Mouse (Mus musculus) neural tube, embryonic 15.5 days (tissue): ENCODE data around the gene Vipr2. TPM values are rescaled to one million over a fixed set of nuclear protein-coding genes. Genes with fewer than 3 reads are reported as not detected.

Experiments
- ATAC-seq: fragments of 200-750 bp; cut with Nextera tagmentation; 2 replicates; pipeline ENCODE4 v1.8.0; 2017; ENCODE audit warnings: mild to moderate bottlenecking, moderate TSS enrichment, moderate library complexity; ENCODE audit not compliant: low FRiP score
- H3K27ac ChIP-seq: fragments of 300-500 bp; sonication (generic); replicated peaks from 2 replicates; pipeline ENCODE4 v1.5.1; 2015; ENCODE audit warnings: mild to moderate bottlenecking, inconsistent platforms
- H3K27me3 ChIP-seq: fragments of 300-500 bp; sonication (generic); replicated peaks from 2 replicates; pipeline ENCODE4 v1.6.1; 2015; ENCODE audit warnings: inconsistent platforms
- H3K36me3 ChIP-seq: fragments of 300-500 bp; sonication (generic); 2 replicates; pipeline ENCODE4 v1.6.1; 2015; ENCODE audit warnings: inconsistent platforms
- H3K4me1 ChIP-seq: fragments of 300-500 bp; sonication (generic); 2 replicates; pipeline ENCODE4 v1.6.1; 2015; ENCODE audit warnings: inconsistent platforms
- H3K4me2 ChIP-seq: fragments of 300-500 bp; sonication (generic); 2 replicates; pipeline ENCODE4 v1.6.1; 2015; ENCODE audit warnings: inconsistent platforms, mild to moderate bottlenecking, moderate library complexity
- H3K4me3 ChIP-seq: fragments of 300-500 bp; sonication (generic); replicated peaks from 2 replicates; pipeline ENCODE4 v1.5.1; 2015; ENCODE audit warnings: mild to moderate bottlenecking, inconsistent platforms
- H3K9ac ChIP-seq: fragments of 300-500 bp; sonication (generic); replicated peaks from 2 replicates; pipeline ENCODE4 v1.6.1; 2015; ENCODE audit warnings: mild to moderate bottlenecking, inconsistent platforms
- H3K9me3 ChIP-seq: fragments of 300-500 bp; sonication (generic); replicated peaks from 2 replicates; pipeline ENCODE4 v1.6.1; 2016; ENCODE audit warnings: inconsistent platforms
- WGBS: fragments of 180-500 bp; shearing (Covaris S2); methylation state at CpG from one replicate; pipeline ENCODE4 v1.1.7; 2015; ENCODE audit warnings: mixed read lengths; 5-methylcytosine and 5-hydroxymethylcytosine counted together
- polyA plus RNA-seq: library from polyadenylated mRNA; unstranded; fragments of >200 nt; fragmentation: Nextera tagmentation; extraction: Ambion mirVana; gene quantifications from 2 replicates; pipeline ENCODE4 v1.2.1, GENCODE M21; 2015

Gene Vipr2
- polyA plus RNA-seq, 1 experiment from 2014 or later: 0.96 TPM

DNA sequence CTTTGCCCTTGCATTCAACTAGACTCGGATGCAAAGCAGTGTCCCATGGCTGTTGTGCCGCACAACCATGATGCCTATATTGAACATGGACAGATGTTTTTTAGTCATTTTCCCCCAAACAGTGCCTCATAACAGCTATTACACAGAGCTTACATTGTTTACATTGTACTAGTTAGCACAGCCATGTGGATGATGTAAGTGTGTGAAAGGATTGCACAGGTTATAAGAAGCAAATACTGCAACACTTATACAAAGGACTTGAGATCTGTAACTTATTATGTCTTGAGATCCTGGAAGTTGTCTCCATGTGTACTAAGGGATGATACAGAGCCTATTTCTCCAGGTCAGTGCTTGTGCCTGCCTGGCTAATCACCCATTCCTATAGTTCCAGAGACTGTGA lies 24.4 kb downstream of the Vipr2 start:
- no peaks in the 10 kb centered on the region for H3K27me3 ChIP-seq
- no peaks in the 10 kb centered on the region for H3K9me3 ChIP-seq
- no peak for ATAC-seq
- 95% methylated on average over 2 of the region's 2 CpGs for WGBS
- no peak overlapping the region for H3K27ac ChIP-seq
- no peak overlapping the region for H3K9ac ChIP-seq
- H3K4me3 ChIP-seq: no peak overlapping the region
- H3K4me1 ChIP-seq: no peaks in the 10 kb centered on the region
- no peaks in the 10 kb centered on the region for H3K36me3 ChIP-seq
- no peak overlapping the region for H3K4me2 ChIP-seq

- no peak overlapping the region for H3K9ac ChIP-seq
- no peak overlapping the region for H3K27ac ChIP-seq
- H3K27me3 ChIP-seq: no peaks in the 10 kb centered on the region
- no peaks in the 10 kb centered on the region for H3K9me3 ChIP-seq
- 86% methylated on average over 9 of the region's 9 CpGs for WGBS
- ATAC-seq: no peak
- no peaks in the 10 kb centered on the region for H3K4me1 ChIP-seq
- no peak overlapping the region for H3K4me2 ChIP-seq
- H3K4me3 ChIP-seq: no peak overlapping the region
- H3K36me3 ChIP-seq: no peaks in the 10 kb centered on the region
Measured at GRCm38 (mm10) chr12:116109451-116110353, 32.2 kb downstream of the Vipr2 start.

DNA sequence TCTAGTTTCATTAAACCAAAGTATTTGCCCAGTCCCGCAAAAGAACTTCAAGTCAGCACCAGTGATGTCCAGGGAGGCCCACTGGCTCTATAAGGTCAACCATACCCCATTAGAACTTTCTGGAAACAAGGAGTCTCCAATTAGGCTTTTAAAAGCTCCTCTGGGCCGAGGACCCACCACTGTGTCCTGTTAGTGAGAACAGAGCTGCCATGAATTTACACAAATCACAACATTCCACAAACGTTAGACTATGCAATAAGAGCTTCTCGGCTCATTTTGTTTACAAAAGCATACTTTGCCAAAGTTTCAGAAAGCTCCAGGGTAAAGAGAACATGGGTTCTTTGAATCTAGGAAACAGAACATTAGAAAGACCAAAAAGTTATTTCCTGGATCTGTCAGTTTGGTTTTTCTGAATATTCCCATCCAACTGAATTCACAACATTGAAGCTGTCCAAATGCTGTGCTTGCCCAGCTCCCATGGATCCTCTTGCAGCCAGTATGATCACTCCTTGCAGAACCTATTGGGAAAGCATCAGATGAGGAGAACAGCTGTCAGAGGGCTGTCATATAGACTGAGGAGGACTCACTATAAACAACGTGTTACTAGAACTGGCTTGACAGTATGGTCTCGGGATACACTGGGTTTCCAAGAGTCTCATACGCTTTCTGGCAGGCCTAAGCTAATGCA lies 33.6 kb downstream of the Vipr2 start:
- 81% methylated on average over 7 of the region's 7 CpGs for WGBS
- Histone ChIP-seq H3K4me2 (no peak overlapping the region), H3K9ac (no peak overlapping the region), H3K9me3 (no peaks in the 10 kb centered on the region), H3K4me1 (no peaks in the 10 kb centered on the region), H3K36me3 (no peaks in the 10 kb centered on the region), H3K4me3 (no peak overlapping the region), H3K27ac (no peak overlapping the region), H3K27me3 (no peaks in the 10 kb centered on the region)
- ATAC-seq: no peak

DNA sequence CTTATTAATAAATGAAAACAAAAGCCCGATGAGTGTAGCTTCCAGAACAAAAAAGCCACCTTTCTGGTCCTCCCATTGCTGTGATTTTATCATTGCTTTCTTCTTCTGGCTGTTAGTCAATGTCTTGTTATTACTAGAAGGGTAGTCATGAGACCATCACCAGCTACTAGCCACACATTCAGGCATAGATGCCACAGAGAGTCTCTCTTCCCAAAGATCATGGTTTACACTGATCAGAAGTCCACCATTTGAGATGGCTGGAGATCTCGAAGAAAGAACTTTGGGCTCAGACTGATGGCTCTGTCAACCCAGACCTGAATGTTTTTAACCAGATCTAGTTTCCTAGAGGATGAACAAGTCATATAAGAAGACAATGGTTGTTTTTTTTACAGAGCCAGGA lies 38.3 kb downstream of the Vipr2 start:
- Histone ChIP-seq H3K4me2 (no peak overlapping the region), H3K4me3 (no peak overlapping the region), H3K4me1 (no peaks in the 10 kb centered on the region), H3K9me3 (no peaks in the 10 kb centered on the region), H3K27ac (no peak overlapping the region), H3K9ac (no peak overlapping the region), H3K36me3 (no peaks in the 10 kb centered on the region), H3K27me3 (no peaks in the 10 kb centered on the region)
- 92% methylated on average over 2 of the region's 2 CpGs for whole genome bisulfite sequencing
- no peak for ATAC-seq

DNA sequence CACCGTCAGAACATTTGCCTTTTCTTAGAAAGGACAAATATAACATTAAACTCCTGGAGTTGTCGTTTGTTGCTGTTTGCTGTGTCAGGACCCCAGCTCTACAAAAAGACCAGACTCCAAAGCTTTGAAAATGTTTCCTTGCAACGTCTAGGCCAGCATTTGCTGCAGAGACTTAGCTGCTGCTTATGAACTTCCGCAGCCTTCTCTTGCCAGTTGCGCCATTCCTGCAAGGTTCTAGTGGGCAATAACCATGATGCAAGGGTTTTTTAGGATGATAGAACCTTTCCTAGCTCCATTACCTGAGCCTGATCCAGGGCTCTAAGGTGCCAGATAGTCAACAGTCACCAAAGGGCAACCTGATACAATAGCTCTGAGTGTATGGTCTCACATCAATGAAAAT lies 38.9 kb downstream of the Vipr2 start:
- Histone ChIP-seq H3K4me3 (no peak overlapping the region), H3K36me3 (no peaks in the 10 kb centered on the region), H3K4me2 (no peak overlapping the region), H3K9ac (no peak overlapping the region), H3K9me3 (no peaks in the 10 kb centered on the region), H3K4me1 (no peaks in the 10 kb centered on the region), H3K27ac (no peak overlapping the region), H3K27me3 (no peaks in the 10 kb centered on the region)
- no peak for ATAC-seq
- WGBS: 88% methylated on average over 5 of the region's 5 CpGs

GRCm38 (mm10) chr12:116117352-116117929 lies 39.9 kb downstream of the Vipr2 start:
- no peak overlapping the region for H3K4me2 ChIP-seq

GRCm38 (mm10) chr12:116119001-116119400 lies 41.5 kb downstream of the Vipr2 start:
- Histone ChIP-seq H3K4me2 (no peak overlapping the region), H3K27me3 (no peaks in the 10 kb centered on the region), H3K4me3 (no peak overlapping the region), H3K9me3 (no peaks in the 10 kb centered on the region), H3K9ac (no peak overlapping the region), H3K27ac (no peak overlapping the region), H3K36me3 (no peaks in the 10 kb centered on the region), H3K4me1 (no peaks in the 10 kb centered on the region)
- no peak for ATAC-seq
- WGBS: 82% methylated on average over 3 of the region's 3 CpGs

More at GRCm38 (mm10) chr12:116117352-116117929, 39.9 kb downstream of the Vipr2 start:
- no peak for ATAC-seq
- no peaks in the 10 kb centered on the region for H3K27me3 ChIP-seq
- no peaks in the 10 kb centered on the region for H3K36me3 ChIP-seq
- H3K27ac ChIP-seq: no peak overlapping the region
- 84% methylated on average over 5 of the region's 5 CpGs for WGBS
- H3K9ac ChIP-seq: no peak overlapping the region
- no peaks in the 10 kb centered on the region for H3K9me3 ChIP-seq
- no peak overlapping the region for H3K4me3 ChIP-seq
- no peaks in the 10 kb centered on the region for H3K4me1 ChIP-seq

DNA sequence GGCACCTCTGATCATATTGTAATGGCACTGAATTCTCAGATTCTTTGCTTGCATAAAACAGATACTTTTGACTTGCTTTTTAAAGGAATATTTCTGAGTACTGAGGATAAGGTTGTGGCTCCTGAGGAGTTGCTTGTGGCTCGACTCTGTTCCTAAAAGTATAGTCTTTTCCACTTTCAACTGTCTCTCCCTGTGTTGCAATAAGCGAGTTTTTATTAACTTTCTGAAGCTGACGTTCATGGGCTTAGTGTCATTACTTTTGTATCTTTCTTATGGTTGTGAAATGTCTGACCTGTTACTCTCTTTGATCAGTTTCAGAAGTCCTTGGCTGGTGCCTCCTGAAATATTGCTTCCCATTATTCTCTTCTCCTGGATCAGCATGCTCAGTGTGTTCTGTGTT lies 46.3 kb downstream of the Vipr2 start:
- 88% methylated on average over 3 of the region's 3 CpGs for whole genome bisulfite sequencing
- no peak overlapping the region for H3K4me3 ChIP-seq

GRCm38 (mm10) chr12:116130936-116131335 lies 53.4 kb downstream of the Vipr2 start:
- no peaks in the 10 kb centered on the region for H3K9me3 ChIP-seq
- H3K27me3 ChIP-seq: no peaks in the 10 kb centered on the region
- no peak overlapping the region for H3K9ac ChIP-seq
- 88% methylated on average over 7 of the region's 7 CpGs for WGBS
- H3K36me3 ChIP-seq: no peaks in the 10 kb centered on the region
- no peak; the same call in 1 of the 2 replicates for ATAC-seq
- no peak overlapping the region for H3K4me2 ChIP-seq
- no peak overlapping the region for H3K27ac ChIP-seq
- no peaks in the 10 kb centered on the region for H3K4me1 ChIP-seq
- H3K4me3 ChIP-seq: no peak overlapping the region

More for the DNA sequence above, 46.3 kb downstream of the Vipr2 start:
- H3K9ac ChIP-seq: no peak overlapping the region
- no peaks in the 10 kb centered on the region for H3K9me3 ChIP-seq
- H3K36me3 ChIP-seq: no peaks in the 10 kb centered on the region
- no peaks in the 10 kb centered on the region for H3K4me1 ChIP-seq
- no peak overlapping the region for H3K4me2 ChIP-seq
- ATAC-seq: no peak
- H3K27ac ChIP-seq: no peak overlapping the region
- no peaks in the 10 kb centered on the region for H3K27me3 ChIP-seq

DNA sequence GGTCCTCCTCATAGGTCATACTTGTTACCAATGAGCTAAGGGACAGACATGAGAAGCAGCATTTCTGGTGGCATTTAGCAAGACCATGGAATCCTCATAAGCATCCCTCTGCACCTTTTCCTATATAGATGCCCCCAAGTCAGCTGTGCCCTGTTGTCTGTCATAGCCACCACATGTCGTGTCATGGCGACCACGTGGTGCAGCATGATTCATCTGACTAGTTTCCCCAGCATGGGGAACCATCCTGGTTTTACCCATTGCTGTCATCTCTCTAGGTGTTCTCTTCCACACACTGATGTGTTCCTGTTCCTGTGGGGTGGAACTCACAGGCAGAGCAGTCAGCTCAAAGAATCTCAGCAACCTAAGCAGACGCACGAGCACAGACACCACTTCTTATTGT lies 55.4 kb downstream of the Vipr2 start:
- Histone ChIP-seq H3K4me2 (no peak overlapping the region), H3K4me3 (no peak overlapping the region), H3K27ac (no peak overlapping the region), H3K9me3 (no peaks in the 10 kb centered on the region), H3K9ac (no peak overlapping the region), H3K36me3 (no peaks in the 10 kb centered on the region), H3K27me3 (no peaks in the 10 kb centered on the region), H3K4me1 (no peaks in the 10 kb centered on the region)
- 90% methylated on average over 5 of the region's 5 CpGs for WGBS
- no peak for ATAC-seq

DNA sequence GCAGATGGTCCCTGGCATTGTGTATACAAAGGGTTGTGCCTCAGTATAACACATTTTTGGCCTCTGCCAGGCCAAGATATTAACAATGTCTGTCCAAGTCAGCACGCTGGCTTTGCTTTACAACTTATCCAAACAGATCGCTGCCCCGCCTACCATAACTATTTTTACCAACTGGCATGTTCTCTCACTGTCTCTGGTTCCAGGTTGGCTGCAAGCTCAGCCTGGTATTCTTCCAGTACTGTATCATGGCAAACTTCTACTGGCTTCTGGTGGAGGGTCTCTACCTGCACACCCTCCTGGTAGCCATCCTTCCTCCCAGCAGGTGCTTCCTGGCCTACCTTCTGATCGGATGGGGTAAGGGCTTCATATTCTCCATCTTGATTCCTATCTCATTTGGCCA lies 58.4 kb downstream of the Vipr2 start:
- WGBS: 97% methylated on average over 4 of the region's 4 CpGs
- no peak overlapping the region for H3K4me2 ChIP-seq
- no peak for ATAC-seq

More for the DNA sequence above, 58.4 kb downstream of the Vipr2 start:
- no peak overlapping the region for H3K27ac ChIP-seq
- no peaks in the 10 kb centered on the region for H3K27me3 ChIP-seq
- H3K4me1 ChIP-seq: no peaks in the 10 kb centered on the region
- H3K9ac ChIP-seq: no peak overlapping the region
- H3K4me3 ChIP-seq: no peak overlapping the region
- no peaks in the 10 kb centered on the region for H3K36me3 ChIP-seq
- H3K9me3 ChIP-seq: no peaks in the 10 kb centered on the region
